Mouse (Mus musculus): ENCODE results near the gene Tmem174. TPM values are rescaled to one million over a fixed set of nuclear protein-coding genes. Genes with fewer than 3 reads are reported as not detected.

Tmem174 gene
- polyA plus RNA-seq (2015; fragmentation: Nextera tagmentation; extraction: Ambion mirVana) = not detected in 2 replicates

DNA sequence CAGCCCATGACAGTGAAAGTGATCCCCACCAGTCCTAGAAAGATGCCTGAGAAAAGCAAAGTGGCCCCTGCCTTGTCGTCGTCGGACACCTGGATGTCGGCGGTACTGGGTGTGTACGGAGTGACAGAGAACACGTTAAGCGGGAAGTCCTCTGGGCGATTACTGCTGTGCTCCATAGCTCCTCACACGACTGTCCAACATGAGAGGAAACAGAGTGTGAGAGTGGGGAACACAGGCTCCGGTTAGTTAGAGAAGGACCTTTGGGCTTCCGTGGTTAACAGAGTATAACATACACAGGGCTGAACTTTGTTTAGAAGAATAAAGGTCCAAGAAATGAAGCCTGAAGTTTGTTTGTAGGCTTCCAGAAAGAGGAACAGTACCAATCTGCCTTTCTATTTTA is at the start of gene Tmem174:
Tmem174 (minus strand) TSS at position 266 of the 400 bp plus-strand sequence.
- WGBS = 92% methylated on average over 12 of the region's 12 CpGs
- Histone ChIP-seq H3K9ac (ENCODE audit: low read depth, low read length) (no peak within 1 kb of the TSS), H3K4me2 (ENCODE audit: low read length) (no peak within 1 kb of the TSS), H3K27ac (ENCODE audit: low read length) (no peak within 1 kb of the TSS), H3K4me3 (ENCODE audit: low read depth, low read length) (no peak within 1 kb of the TSS), H3K4me1 (ENCODE audit: control insufficient read depth, insufficient read depth, low read length) (no peaks in the 10 kb centered on the region), H3K36me3 (ENCODE audit: control insufficient read depth, insufficient read depth, low read length) (no peaks in the 10 kb centered on the region), H3K27me3 (ENCODE audit: control insufficient read depth, insufficient read depth, low read depth, low read length) (no peaks in the 10 kb centered on the region), H3K9me3 (replicated peaks; ENCODE audit: control insufficient read depth, low read length, poor library complexity, severe bottlenecking) (no peaks in the 10 kb centered on the region)
- no peak for ATAC-seq

DNA sequence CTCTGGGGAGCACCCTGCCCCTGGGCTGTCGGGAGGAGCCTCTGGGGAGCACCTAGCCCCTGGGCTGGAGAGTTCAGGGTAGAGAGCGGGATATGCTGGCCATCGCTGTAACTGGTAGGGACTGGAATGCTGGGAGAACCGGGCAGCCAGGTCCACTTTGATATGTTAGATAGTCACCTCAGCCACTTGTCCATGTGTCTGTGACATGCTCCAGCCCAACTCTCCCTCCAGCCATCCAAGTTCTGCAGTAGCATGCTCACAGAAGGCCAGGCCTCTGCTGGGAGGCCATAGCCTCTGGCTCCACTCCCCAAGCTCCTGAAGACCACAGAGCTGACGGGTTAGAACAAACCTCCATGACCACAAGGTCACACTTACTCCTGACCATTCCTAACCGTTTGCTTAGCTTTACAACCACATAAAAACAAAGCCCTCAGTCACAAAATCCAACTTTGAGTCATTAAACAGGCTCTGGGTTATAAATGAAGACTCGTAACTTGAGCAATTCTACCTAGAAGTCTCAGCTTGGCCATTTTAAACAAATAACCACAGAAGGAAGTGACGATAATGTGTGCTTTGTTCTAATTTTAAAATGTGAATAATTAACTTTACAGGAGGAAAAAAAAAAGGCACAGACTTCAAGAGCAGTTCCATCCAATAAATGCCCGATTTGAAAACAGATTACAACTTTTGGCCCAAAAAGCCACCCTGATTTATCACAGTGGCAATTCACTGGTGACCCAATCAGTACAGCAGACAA is 47.1 kb upstream of the Tmem174 start:
- H3K4me2 ChIP-seq (ENCODE audit: low read length) = no peak overlapping the region
- 87% methylated on average over 9 of the region's 9 CpGs for WGBS
- peaks cover 2% of the 10 kb centered on the region; the same call in 1 of the 2 replicates for H3K4me1 ChIP-seq (ENCODE audit: control insufficient read depth, insufficient read depth, low read length)
- ATAC-seq = no peak
- H3K4me3 ChIP-seq (ENCODE audit: low read depth, low read length) = no peak overlapping the region
- no peak overlapping the region for H3K27ac ChIP-seq (ENCODE audit: low read length)
- no peaks in the 10 kb centered on the region for H3K36me3 ChIP-seq (ENCODE audit: control insufficient read depth, insufficient read depth, low read length)
- no peak overlapping the region for H3K9ac ChIP-seq (ENCODE audit: low read depth, low read length)
- H3K9me3 ChIP-seq (replicated peaks; ENCODE audit: control insufficient read depth, low read length, poor library complexity, severe bottlenecking) = no peaks in the 10 kb centered on the region
- no peaks in the 10 kb centered on the region for H3K27me3 ChIP-seq (ENCODE audit: control insufficient read depth, insufficient read depth, low read depth, low read length)

DNA sequence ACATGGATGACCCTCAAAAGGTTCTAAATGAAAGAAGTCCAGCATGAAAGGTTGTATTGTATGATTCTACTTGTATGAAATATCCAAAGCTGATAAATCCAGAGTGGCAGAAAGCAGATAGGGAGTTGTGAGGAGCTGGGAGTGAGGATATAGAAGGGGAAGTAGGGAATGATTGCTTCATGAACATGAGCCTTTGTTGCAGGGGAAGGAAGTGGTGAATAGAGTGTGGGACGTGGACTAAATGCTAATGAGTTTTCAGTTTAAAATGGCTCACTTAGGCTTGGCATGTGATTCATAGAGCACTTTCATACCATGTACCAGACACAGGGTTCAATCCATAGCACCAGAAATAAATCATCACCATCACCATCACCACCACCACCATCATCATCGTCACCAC is 46.2 kb upstream of the Tmem174 start:
- Histone ChIP-seq H3K27ac (ENCODE audit: low read length) (no peak overlapping the region), H3K4me3 (ENCODE audit: low read depth, low read length) (no peak overlapping the region), H3K4me2 (ENCODE audit: low read length) (no peak overlapping the region), H3K9ac (ENCODE audit: low read depth, low read length) (no peak overlapping the region), H3K27me3 (ENCODE audit: control insufficient read depth, insufficient read depth, low read depth, low read length) (no peaks in the 10 kb centered on the region), H3K9me3 (replicated peaks; ENCODE audit: control insufficient read depth, low read length, poor library complexity, severe bottlenecking) (no peaks in the 10 kb centered on the region), H3K4me1 (ENCODE audit: control insufficient read depth, insufficient read depth, low read length) (peaks cover 2% of the 10 kb centered on the region; the same call in 1 of the 2 replicates), H3K36me3 (ENCODE audit: control insufficient read depth, insufficient read depth, low read length) (no peaks in the 10 kb centered on the region)
- WGBS = 80% methylated on average over 2 of the region's 2 CpGs
- no peak for ATAC-seq

DNA sequence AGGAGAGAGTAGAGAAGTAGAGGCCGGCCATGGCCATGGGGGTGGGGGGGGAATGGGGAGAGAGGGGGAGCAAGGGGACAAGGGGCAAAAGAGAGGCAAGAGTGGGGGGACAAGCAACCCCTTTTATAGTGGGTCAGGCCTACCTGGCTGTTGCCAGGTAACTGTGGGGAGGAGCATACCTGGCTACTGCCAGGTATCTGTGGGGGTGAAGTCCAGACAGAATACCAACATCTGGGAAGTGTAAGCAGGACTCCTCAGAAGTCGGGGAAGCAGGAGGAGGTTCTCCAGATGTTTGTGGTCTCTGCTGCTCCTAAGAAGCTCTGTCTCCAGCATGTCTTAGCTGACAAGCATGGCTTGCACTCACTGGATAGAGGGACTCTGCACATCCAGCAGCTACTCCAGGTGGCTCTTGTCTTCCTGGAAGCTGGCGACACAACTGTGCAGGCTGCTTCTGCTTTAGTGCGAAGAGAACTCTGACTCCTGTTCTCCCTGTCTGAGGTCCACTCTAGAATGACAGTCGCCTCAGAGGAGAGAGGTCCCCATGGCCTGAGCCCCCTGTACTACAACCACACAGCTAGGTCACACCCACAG is 43.4 kb upstream of the Tmem174 start:
- WGBS = 94% methylated on average over 5 of the region's 5 CpGs

DNA sequence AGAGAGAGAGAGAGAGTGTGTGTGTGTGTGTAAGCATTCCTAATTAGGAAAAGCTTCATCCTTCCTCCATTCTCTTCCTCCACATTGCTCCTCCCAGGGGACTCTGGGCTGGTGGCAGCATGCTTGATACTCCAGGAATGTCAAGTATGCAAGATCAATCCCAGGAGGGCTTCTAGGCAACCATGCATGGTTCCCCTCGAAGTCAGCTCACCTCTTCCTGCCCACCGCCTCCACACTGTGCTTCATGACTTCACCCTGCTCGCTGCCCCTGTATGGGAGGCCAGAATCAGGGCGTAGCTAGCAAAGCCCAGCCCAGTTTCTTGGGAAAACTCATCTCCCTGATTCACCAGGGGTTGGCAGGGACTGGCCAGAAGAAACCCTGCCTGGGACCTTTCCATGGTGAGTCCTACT is 42.4 kb upstream of the Tmem174 start:
- WGBS = 45% methylated on average over 4 of the region's 4 CpGs

More for the DNA sequence above, 43.4 kb upstream of the Tmem174 start:
- Histone ChIP-seq H3K27ac (ENCODE audit: low read length) (no peak overlapping the region), H3K9ac (ENCODE audit: low read depth, low read length) (no peak overlapping the region), H3K36me3 (ENCODE audit: control insufficient read depth, insufficient read depth, low read length) (no peaks in the 10 kb centered on the region), H3K27me3 (ENCODE audit: control insufficient read depth, insufficient read depth, low read depth, low read length) (no peaks in the 10 kb centered on the region), H3K4me1 (ENCODE audit: control insufficient read depth, insufficient read depth, low read length) (no peaks in the 10 kb centered on the region), H3K4me2 (ENCODE audit: low read length) (no peak overlapping the region), H3K9me3 (replicated peaks; ENCODE audit: control insufficient read depth, low read length, poor library complexity, severe bottlenecking) (no peaks in the 10 kb centered on the region), H3K4me3 (ENCODE audit: low read depth, low read length) (no peak overlapping the region)
- no peak for ATAC-seq

DNA sequence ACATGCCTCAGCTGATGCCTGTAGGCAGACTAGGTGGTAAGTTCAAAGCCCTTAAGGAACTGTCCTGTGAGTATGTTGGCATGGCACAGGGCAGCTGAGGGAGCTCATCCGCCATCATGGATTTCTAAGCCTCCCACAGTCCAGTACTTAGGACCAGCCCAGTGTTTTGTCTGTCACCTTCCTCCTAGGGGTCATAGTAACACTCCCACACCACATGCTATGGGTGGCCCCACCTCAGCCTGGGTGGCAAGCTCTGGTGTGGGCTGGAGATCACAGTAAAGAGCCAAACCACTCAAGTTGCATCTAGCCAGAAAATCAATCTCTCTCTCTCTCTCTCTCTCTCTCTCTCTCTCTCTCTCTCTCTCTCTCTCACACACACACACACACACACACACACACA is 42.0 kb upstream of the Tmem174 start:
- Histone ChIP-seq H3K4me1 (ENCODE audit: control insufficient read depth, insufficient read depth, low read length) (no peaks in the 10 kb centered on the region), H3K9ac (ENCODE audit: low read depth, low read length) (no peak overlapping the region), H3K27me3 (ENCODE audit: control insufficient read depth, insufficient read depth, low read depth, low read length) (no peaks in the 10 kb centered on the region), H3K4me3 (ENCODE audit: low read depth, low read length) (no peak overlapping the region), H3K36me3 (ENCODE audit: control insufficient read depth, insufficient read depth, low read length) (no peaks in the 10 kb centered on the region), H3K27ac (ENCODE audit: low read length) (no peak overlapping the region), H3K9me3 (replicated peaks; ENCODE audit: control insufficient read depth, low read length, poor library complexity, severe bottlenecking) (no peaks in the 10 kb centered on the region), H3K4me2 (ENCODE audit: low read length) (no peak overlapping the region)
- ATAC-seq = no peak
- WGBS = 100% methylated on average over 1 of the region's 1 CpGs

More for the DNA sequence above, 42.4 kb upstream of the Tmem174 start:
- Histone ChIP-seq H3K36me3 (ENCODE audit: control insufficient read depth, insufficient read depth, low read length) (no peaks in the 10 kb centered on the region), H3K9me3 (replicated peaks; ENCODE audit: control insufficient read depth, low read length, poor library complexity, severe bottlenecking) (no peaks in the 10 kb centered on the region), H3K4me2 (ENCODE audit: low read length) (no peak overlapping the region), H3K4me1 (ENCODE audit: control insufficient read depth, insufficient read depth, low read length) (no peaks in the 10 kb centered on the region), H3K27me3 (ENCODE audit: control insufficient read depth, insufficient read depth, low read depth, low read length) (no peaks in the 10 kb centered on the region), H3K4me3 (ENCODE audit: low read depth, low read length) (no peak overlapping the region), H3K9ac (ENCODE audit: low read depth, low read length) (no peak overlapping the region), H3K27ac (ENCODE audit: low read length) (no peak overlapping the region)
- no peak for ATAC-seq

DNA sequence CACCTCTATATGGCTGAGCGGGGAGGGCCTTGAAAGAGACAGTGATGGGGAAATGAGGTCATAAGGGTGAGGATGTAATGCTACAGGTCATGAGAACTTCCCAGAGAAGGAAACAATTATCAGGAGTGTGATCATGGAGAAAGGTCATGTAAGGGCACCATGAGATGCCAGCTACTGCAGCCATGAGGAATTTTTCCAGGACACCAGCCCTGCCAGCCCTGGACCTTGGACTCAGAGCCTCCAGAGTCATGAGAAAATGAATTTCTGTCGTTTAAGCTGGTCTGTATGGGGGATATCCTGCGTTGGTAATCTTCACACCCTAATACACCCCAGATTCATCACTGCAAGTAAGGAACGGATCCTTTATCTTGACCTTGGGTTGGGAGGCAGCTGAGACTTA is 36.7 kb upstream of the Tmem174 start:
- H3K9me3 ChIP-seq (replicated peaks; ENCODE audit: control insufficient read depth, low read length, poor library complexity, severe bottlenecking) = no peaks in the 10 kb centered on the region
- no peak overlapping the region for H3K4me3 ChIP-seq (ENCODE audit: low read depth, low read length)
- no peaks in the 10 kb centered on the region for H3K27me3 ChIP-seq (ENCODE audit: control insufficient read depth, insufficient read depth, low read depth, low read length)
- no peak for ATAC-seq
- no peaks in the 10 kb centered on the region for H3K4me1 ChIP-seq (ENCODE audit: control insufficient read depth, insufficient read depth, low read length)
- H3K4me2 ChIP-seq (ENCODE audit: low read length) = no peak overlapping the region
- H3K27ac ChIP-seq (ENCODE audit: low read length) = no peak overlapping the region
- no peaks in the 10 kb centered on the region for H3K36me3 ChIP-seq (ENCODE audit: control insufficient read depth, insufficient read depth, low read length)
- H3K9ac ChIP-seq (ENCODE audit: low read depth, low read length) = no peak overlapping the region
- WGBS = 78% methylated on average over 4 of the region's 4 CpGs

DNA sequence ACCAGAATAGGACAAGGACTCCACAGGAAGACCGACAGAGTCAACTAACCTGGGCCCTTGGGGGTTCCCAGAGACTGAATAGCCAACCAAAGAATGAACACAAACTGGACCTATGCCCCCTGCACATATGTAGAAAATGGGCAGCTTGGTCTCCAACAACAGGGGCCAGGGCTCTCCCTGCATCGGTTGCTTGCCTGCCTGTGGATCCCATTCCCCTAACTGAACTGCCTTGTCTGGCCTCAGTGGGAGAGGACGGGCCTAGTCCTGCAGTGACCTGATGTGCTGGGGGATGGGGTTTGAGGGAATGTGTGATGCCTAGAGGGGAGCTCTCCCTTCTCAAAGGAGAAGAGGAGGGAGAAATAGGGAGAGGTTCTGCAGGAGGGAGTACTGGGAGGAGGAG is 32.1 kb upstream of the Tmem174 start:
- Histone ChIP-seq H3K36me3 (ENCODE audit: control insufficient read depth, insufficient read depth, low read length) (no peaks in the 10 kb centered on the region), H3K27me3 (ENCODE audit: control insufficient read depth, insufficient read depth, low read depth, low read length) (no peaks in the 10 kb centered on the region), H3K4me2 (ENCODE audit: low read length) (no peak overlapping the region), H3K4me3 (ENCODE audit: low read depth, low read length) (no peak overlapping the region), H3K9ac (ENCODE audit: low read depth, low read length) (no peak overlapping the region), H3K27ac (ENCODE audit: low read length) (no peak overlapping the region), H3K4me1 (ENCODE audit: control insufficient read depth, insufficient read depth, low read length) (no peaks in the 10 kb centered on the region), H3K9me3 (replicated peaks; ENCODE audit: control insufficient read depth, low read length, poor library complexity, severe bottlenecking) (no peaks in the 10 kb centered on the region)
- WGBS = 81% methylated on average over 3 of the region's 3 CpGs
- ATAC-seq = no peak

DNA sequence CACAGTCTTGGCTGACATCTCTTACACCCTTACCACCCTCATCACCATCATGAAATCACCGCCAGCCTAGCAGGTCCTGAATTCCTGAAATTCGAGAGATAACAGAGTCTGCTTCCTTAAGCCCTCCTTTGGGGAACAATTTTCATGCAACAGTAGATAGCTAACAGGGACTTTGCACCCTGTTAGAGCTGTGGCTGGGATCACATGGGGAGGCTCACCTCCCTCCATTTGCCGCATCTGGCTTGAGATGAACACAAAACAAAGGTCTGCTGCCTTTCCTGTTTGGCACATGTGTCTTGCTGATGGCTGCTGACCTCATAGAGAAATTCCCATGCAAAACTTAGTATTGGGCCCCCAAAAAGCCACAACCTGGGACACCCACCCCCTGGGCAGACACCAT is 30.1 kb upstream of the Tmem174 start:
- H3K27ac ChIP-seq (ENCODE audit: low read length) = no peak overlapping the region
- ATAC-seq = no peak
- H3K9ac ChIP-seq (ENCODE audit: low read depth, low read length) = no peak overlapping the region
- no peaks in the 10 kb centered on the region for H3K36me3 ChIP-seq (ENCODE audit: control insufficient read depth, insufficient read depth, low read length)
- 85% methylated on average over 3 of the region's 3 CpGs for WGBS
- no peak overlapping the region for H3K4me3 ChIP-seq (ENCODE audit: low read depth, low read length)
- H3K4me2 ChIP-seq (ENCODE audit: low read length) = no peak overlapping the region
- no peaks in the 10 kb centered on the region for H3K27me3 ChIP-seq (ENCODE audit: control insufficient read depth, insufficient read depth, low read depth, low read length)
- H3K4me1 ChIP-seq (ENCODE audit: control insufficient read depth, insufficient read depth, low read length) = no peaks in the 10 kb centered on the region
- H3K9me3 ChIP-seq (replicated peaks; ENCODE audit: control insufficient read depth, low read length, poor library complexity, severe bottlenecking) = no peaks in the 10 kb centered on the region

Measured in midbrain, embryonic 16.5 days (tissue).